Mouse (Mus musculus): Measurements from ENCODE around the gene Olfr1208. TPM values are rescaled to one million over a fixed set of nuclear protein-coding genes. Genes with fewer than 3 reads are reported as not detected.

Gene Olfr1208
- not detected in 2 replicates for polyA plus RNA-seq (2011; ENCODE audit: insufficient read length, low read depth, missing spikeins)

DNA sequence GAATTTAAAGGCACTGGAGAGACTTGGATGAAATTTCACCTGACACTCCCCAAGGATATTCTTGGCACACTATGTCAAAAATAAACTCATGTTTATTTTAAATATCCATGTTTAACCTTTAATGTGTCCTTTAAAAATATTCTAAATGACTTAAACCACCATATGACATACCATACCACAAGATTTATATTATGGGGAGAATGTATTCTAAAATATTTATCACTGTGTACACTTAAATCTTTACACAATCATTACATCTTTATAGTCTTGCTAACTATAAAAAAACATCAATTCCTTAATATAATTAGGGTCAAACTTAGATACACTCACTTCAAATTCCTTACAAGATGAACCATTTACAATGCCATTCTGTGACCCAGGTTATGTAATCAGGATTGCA lies at the start of gene Olfr1208:
Gene Olfr1208, minus strand, starts transcription at position 101 of the 400 bp plus-strand sequence.
- H3K27ac ChIP-seq (ENCODE audit: insufficient read depth, low read length) = no peak within 1 kb of the TSS
- no peaks in the 10 kb centered on the region for H3K4me1 ChIP-seq (ENCODE audit: control insufficient read depth, insufficient read depth, low read length)
- no peak for TF ChIP-seq CTCF (IDR thresholded peaks at IDR 0.05; ENCODE audit: borderline replicate concordance, insufficient read depth, low read length)
- TF ChIP-seq POLR2A (IDR thresholded peaks at IDR 0.05; ENCODE audit: low read depth, low read length) = no peak
- no peak within 1 kb of the TSS for H3K4me3 ChIP-seq (ENCODE audit: insufficient read depth, low read length)

DNA sequence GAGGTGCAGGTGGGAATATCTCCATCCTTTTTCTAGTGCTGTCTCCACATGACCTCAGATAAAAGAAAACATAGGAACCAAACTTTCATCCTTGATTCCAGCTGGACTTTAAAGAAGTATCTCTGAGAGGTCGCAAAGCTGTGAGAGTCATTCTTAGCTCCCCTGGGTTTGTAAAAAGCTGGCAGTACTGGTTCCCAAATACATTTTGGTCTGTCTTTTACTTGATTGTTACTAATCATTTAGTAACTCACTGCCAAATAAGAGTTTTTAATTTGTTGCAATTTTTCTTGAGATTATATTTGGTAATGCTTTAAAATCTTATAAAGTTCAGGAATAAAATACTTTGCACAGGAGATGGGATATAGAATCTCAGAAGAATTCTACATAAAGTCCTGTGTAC lies 35.9 kb upstream of the Olfr1208 start, which contains the start of gene Olfr1211:
Gene Olfr1211, minus strand, starts transcription at position 101 of the 400 bp plus-strand sequence.
- H3K27ac ChIP-seq (ENCODE audit: insufficient read depth, low read length) = no peak within 1 kb of the TSS
- no peak within 1 kb of the TSS for H3K4me3 ChIP-seq (ENCODE audit: insufficient read depth, low read length)
- no peaks in the 10 kb centered on the region for H3K4me1 ChIP-seq (ENCODE audit: control insufficient read depth, insufficient read depth, low read length)
- no peak for TF ChIP-seq CTCF (IDR thresholded peaks at IDR 0.05; ENCODE audit: borderline replicate concordance, insufficient read depth, low read length)
- no peak for TF ChIP-seq POLR2A (IDR thresholded peaks at IDR 0.05; ENCODE audit: low read depth, low read length)

DNA sequence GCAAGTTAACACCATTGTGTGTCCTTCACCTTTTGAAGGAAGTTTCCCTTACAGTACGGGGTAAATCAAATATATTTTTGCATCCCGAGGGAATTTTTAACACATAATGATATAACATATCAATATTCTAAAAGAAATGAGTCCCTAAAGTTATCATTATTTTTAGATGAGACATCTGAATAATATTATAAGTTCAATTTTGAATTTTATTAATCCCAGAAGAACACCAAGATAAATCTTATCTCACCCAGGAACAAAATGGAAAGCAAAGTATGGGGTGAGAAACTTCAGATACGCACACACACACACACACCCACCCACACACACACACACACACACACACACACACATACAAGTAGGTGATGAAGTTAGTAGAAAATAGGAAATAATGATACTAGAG lies 12.9 kb upstream of the Olfr1208 start, which contains the start of gene Olfr1209:
Gene Olfr1209, minus strand, starts transcription at position 101 of the 400 bp plus-strand sequence.
- no peaks in the 10 kb centered on the region for H3K4me1 ChIP-seq (ENCODE audit: control insufficient read depth, insufficient read depth, low read length)
- no peak for TF ChIP-seq POLR2A (IDR thresholded peaks at IDR 0.05; ENCODE audit: low read depth, low read length)
- no peak for TF ChIP-seq CTCF (IDR thresholded peaks at IDR 0.05; ENCODE audit: borderline replicate concordance, insufficient read depth, low read length)
- no peak within 1 kb of the TSS for H3K4me3 ChIP-seq (ENCODE audit: insufficient read depth, low read length)
- H3K27ac ChIP-seq (ENCODE audit: insufficient read depth, low read length) = no peak within 1 kb of the TSS

DNA sequence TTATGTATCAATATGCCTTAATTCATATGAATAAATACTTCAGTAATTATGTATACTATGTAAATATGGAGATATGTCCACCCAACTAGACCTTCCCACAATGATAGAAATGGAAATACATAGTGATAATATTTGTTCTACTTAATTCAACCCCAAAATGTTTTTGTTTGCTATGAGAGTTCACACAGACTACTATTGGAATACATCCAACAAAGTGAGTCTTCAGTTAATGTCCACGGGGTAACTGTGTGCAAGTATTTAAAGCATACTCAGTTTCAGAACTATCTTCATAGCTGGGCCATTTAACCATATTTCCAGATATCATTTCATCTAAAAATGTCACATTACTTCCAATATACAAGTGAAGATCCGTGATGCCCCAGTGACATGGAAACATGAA lies 39.2 kb downstream of the Olfr1208 start, which contains the start of gene Olfr1206:
Gene Olfr1206, plus strand, starts transcription at position 301 of the 400 bp plus-strand sequence.
- Histone ChIP-seq H3K27ac (ENCODE audit: insufficient read depth, low read length) (no peak within 1 kb of the TSS), H3K4me3 (ENCODE audit: insufficient read depth, low read length) (no peak within 1 kb of the TSS), H3K4me1 (ENCODE audit: control insufficient read depth, insufficient read depth, low read length) (no peaks in the 10 kb centered on the region)
- TF ChIP-seq CTCF (IDR thresholded peaks at IDR 0.05; ENCODE audit: borderline replicate concordance, insufficient read depth, low read length) (no peak), POLR2A (IDR thresholded peaks at IDR 0.05; ENCODE audit: low read depth, low read length) (no peak)

DNA sequence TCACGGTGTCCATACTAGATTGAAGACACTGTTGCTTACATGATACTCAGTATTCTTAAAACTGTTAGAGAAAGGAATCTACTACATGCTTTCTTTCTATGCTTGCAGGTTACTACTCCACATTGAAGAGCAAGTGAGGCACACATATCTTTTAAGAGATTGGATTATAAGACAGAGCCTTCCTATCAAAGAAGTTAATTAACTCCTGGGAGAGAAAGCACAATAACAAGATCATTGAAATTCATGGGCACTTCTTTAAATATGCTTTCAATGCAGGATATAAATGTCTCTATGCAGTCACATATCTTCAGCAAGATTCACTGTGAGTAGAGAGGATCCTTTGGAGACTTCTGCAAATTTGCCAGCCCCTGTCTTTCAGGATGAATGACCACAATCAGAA lies 53.1 kb downstream of the Olfr1208 start, which contains the start of gene Olfr1204:
Gene Olfr1204, plus strand, starts transcription at position 301 of the 400 bp plus-strand sequence.
- Histone ChIP-seq H3K27ac (ENCODE audit: insufficient read depth, low read length) (no peak within 1 kb of the TSS), H3K4me3 (ENCODE audit: insufficient read depth, low read length) (no peak within 1 kb of the TSS), H3K4me1 (ENCODE audit: control insufficient read depth, insufficient read depth, low read length) (no peaks in the 10 kb centered on the region)
- TF ChIP-seq POLR2A (IDR thresholded peaks at IDR 0.05; ENCODE audit: low read depth, low read length) = no peak
- TF ChIP-seq CTCF (IDR thresholded peaks at IDR 0.05; ENCODE audit: borderline replicate concordance, insufficient read depth, low read length) = no peak

Other genes starting within 250 kb of the Olfr1208 start
- not detected in 2 replicates for gene Olfr1193, start 226.7 kb downstream of the Olfr1208 start, polyA plus RNA-seq (2011; ENCODE audit: insufficient read length, low read depth, missing spikeins)
- not detected in 2 replicates for gene Olfr1195, start 213.1 kb downstream of the Olfr1208 start, polyA plus RNA-seq (2011; ENCODE audit: insufficient read length, low read depth, missing spikeins)
- gene Olfr1196, start 197.7 kb downstream of the Olfr1208 start, polyA plus RNA-seq (2011; ENCODE audit: insufficient read length, low read depth, missing spikeins) = not detected in 2 replicates
- gene Olfr1197, start 169.9 kb downstream of the Olfr1208 start, polyA plus RNA-seq (2011; ENCODE audit: insufficient read length, low read depth, missing spikeins) = not detected in 2 replicates
- not detected in 2 replicates for gene Olfr1198, start 150.9 kb downstream of the Olfr1208 start, polyA plus RNA-seq (2011; ENCODE audit: insufficient read length, low read depth, missing spikeins)
- not detected in 2 replicates for gene Olfr1199, start 141.8 kb downstream of the Olfr1208 start, polyA plus RNA-seq (2011; ENCODE audit: insufficient read length, low read depth, missing spikeins)
- not detected in 2 replicates for gene Olfr1200, start 131.8 kb downstream of the Olfr1208 start, polyA plus RNA-seq (2011; ENCODE audit: insufficient read length, low read depth, missing spikeins)
- not detected in 2 replicates for gene Olfr1201, start 109.3 kb downstream of the Olfr1208 start, polyA plus RNA-seq (2011; ENCODE audit: insufficient read length, low read depth, missing spikeins)
- gene Olfr1202, start 87.8 kb downstream of the Olfr1208 start, polyA plus RNA-seq (2011; ENCODE audit: insufficient read length, low read depth, missing spikeins) = not detected in 2 replicates
- not detected in 2 replicates for gene Olfr1205, start 72.6 kb downstream of the Olfr1208 start, polyA plus RNA-seq (2011; ENCODE audit: insufficient read length, low read depth, missing spikeins)
- gene Olfr1204, start 53.0 kb downstream of the Olfr1208 start, polyA plus RNA-seq (2011; ENCODE audit: insufficient read length, low read depth, missing spikeins) = not detected in 2 replicates
- not detected in 2 replicates for gene Olfr1206, start 39.1 kb downstream of the Olfr1208 start, polyA plus RNA-seq (2011; ENCODE audit: insufficient read length, low read depth, missing spikeins)
- gene Olfr1209, start 12.8 kb upstream of the Olfr1208 start, polyA plus RNA-seq (2011; ENCODE audit: insufficient read length, low read depth, missing spikeins) = not detected in 2 replicates
- gene Olfr1211, start 35.8 kb upstream of the Olfr1208 start, polyA plus RNA-seq (2011; ENCODE audit: insufficient read length, low read depth, missing spikeins) = not detected in 2 replicates
- gene Olfr1212, start 51.7 kb upstream of the Olfr1208 start, polyA plus RNA-seq (2011; ENCODE audit: insufficient read length, low read depth, missing spikeins) = not detected in 2 replicates
- not detected in 2 replicates for gene Gm13762, start 78.0 kb upstream of the Olfr1208 start, polyA plus RNA-seq (2011; ENCODE audit: insufficient read length, low read depth, missing spikeins)
- gene Olfr1214, start 90.3 kb upstream of the Olfr1208 start, polyA plus RNA-seq (2011; ENCODE audit: insufficient read length, low read depth, missing spikeins) = not detected in 2 replicates
- gene Olfr1215, start 104.7 kb upstream of the Olfr1208 start, polyA plus RNA-seq (2011; ENCODE audit: insufficient read length, low read depth, missing spikeins) = not detected in 2 replicates
- gene Olfr1216, start 116.0 kb upstream of the Olfr1208 start, polyA plus RNA-seq (2011; ENCODE audit: insufficient read length, low read depth, missing spikeins) = not detected in 2 replicates
- not detected in 2 replicates for gene Olfr1217, start 129.8 kb upstream of the Olfr1208 start, polyA plus RNA-seq (2011; ENCODE audit: insufficient read length, low read depth, missing spikeins)
- gene Olfr1218, start 158.9 kb upstream of the Olfr1208 start, polyA plus RNA-seq (2011; ENCODE audit: insufficient read length, low read depth, missing spikeins) = not detected in 2 replicates
- gene Olfr1219, start 181.2 kb upstream of the Olfr1208 start, polyA plus RNA-seq (2011; ENCODE audit: insufficient read length, low read depth, missing spikeins) = not detected in 2 replicates
- gene Olfr1220, start 204.5 kb upstream of the Olfr1208 start, polyA plus RNA-seq (2011; ENCODE audit: insufficient read length, low read depth, missing spikeins) = not detected in 2 replicates
- not detected in 2 replicates for gene Olfr1221, start 215.0 kb upstream of the Olfr1208 start, polyA plus RNA-seq (2011; ENCODE audit: insufficient read length, low read depth, missing spikeins)
- gene Olfr1222, start 230.7 kb upstream of the Olfr1208 start, polyA plus RNA-seq (2011; ENCODE audit: insufficient read length, low read depth, missing spikeins) = not detected in 2 replicates
- not detected in 2 replicates for gene Olfr1223, start 249.2 kb upstream of the Olfr1208 start, polyA plus RNA-seq (2011; ENCODE audit: insufficient read length, low read depth, missing spikeins)

Data from embryonic fibroblast, embryonic 13.5 days (primary cell).